Mouse (Mus musculus) adipocyte (in vitro differentiated cells): Measurements from ENCODE around the gene Apobec3.

ENCODE experiments used
- DNase-seq: peaks from one replicate; pipeline ENCODE4 v3.0.0-alpha.2; 2016; ENCODE audit warnings: low spot score

Gene Apobec3

GRCm38 (mm10) chr15:79951226-79951625, 59.8 kb downstream of the Apobec3 start:
- no peak for DNase-seq

- DNase-seq, result no peak
Observed at GRCm38 (mm10) chr15:79951730-79952503, 60.5 kb downstream of the Apobec3 start.

- DNase-seq, result no peak
Observed at GRCm38 (mm10) chr15:79952504-79953231, 61.2 kb downstream of the Apobec3 start.

- no peak for DNase-seq
Observed at GRCm38 (mm10) chr15:79953470-79953869, 62.0 kb downstream of the Apobec3 start.

GRCm38 (mm10) chr15:79956559-79956958, 65.1 kb downstream of the Apobec3 start:
- DNase-seq, result no peak

- no peak for DNase-seq
Observed at GRCm38 (mm10) chr15:79958418-79958817, 67.0 kb downstream of the Apobec3 start.

GRCm38 (mm10) chr15:79961366-79961921, 70.0 kb downstream of the Apobec3 start:
- DNase-seq, result no peak

- DNase-seq, result no peak
Observed at GRCm38 (mm10) chr15:79962661-79963060, 71.2 kb downstream of the Apobec3 start.

- DNase-seq, result no peak
Observed at GRCm38 (mm10) chr15:79964376-79964775, 72.9 kb downstream of the Apobec3 start.
